Mouse (Mus musculus): ENCODE results near the gene Trim65.
"Not testable (repeated sequence)": the region's sequence is repeated elsewhere in the genome, so short reads cannot be mapped to it uniquely, and the experiment has no call there.

The Trim65 gene

GRCm38 (mm10) chr11:116138468-116139138 lies 7.7 kb upstream of the Trim65 start, which contains the start of gene Mrpl38:
Gene Mrpl38 (minus strand): TSS chr11:116138868.
- DNase-seq (ENCODE audit: low spot score), result peak; percentile 97

GRCm38 (mm10) chr11:116138096-116138467 lies 7.2 kb upstream of the Trim65 start:
- DNase-seq (ENCODE audit: low spot score), result no peak

GRCm38 (mm10) chr11:116134171-116134570 lies 3.2 kb upstream of the Trim65 start:
- no peak for DNase-seq (ENCODE audit: low spot score)

- DNase-seq (ENCODE audit: low spot score), result no peak
These were observed 2.6 kb upstream of the Trim65 start for GRCm38 (mm10) chr11:116133497-116133896.

GRCm38 (mm10) chr11:116132366-116133333 lies 1.7 kb upstream of the Trim65 start:
- no peak for DNase-seq (ENCODE audit: low spot score)

GRCm38 (mm10) chr11:116131349-116132170 lies 632 bp upstream of the Trim65 start:
- DNase-seq (ENCODE audit: low spot score), result no peak

- DNase-seq (ENCODE audit: low spot score), result peak; percentile 32
These were observed 888 bp downstream of the Trim65 start for GRCm38 (mm10) chr11:116129993-116130487.

- no peak for DNase-seq (ENCODE audit: low spot score)
These were observed 1.7 kb downstream of the Trim65 start for GRCm38 (mm10) chr11:116129091-116129790.

- no peak for DNase-seq (ENCODE audit: low spot score)
These were observed 2.9 kb downstream of the Trim65 start for GRCm38 (mm10) chr11:116127986-116128385.

- DNase-seq (ENCODE audit: low spot score), result peak; percentile 59
These were observed 3.6 kb downstream of the Trim65 start, which contains the start of gene Trim47 for GRCm38 (mm10) chr11:116127156-116127980. Gene Trim47 (minus strand): TSS chr11:116127210.

- DNase-seq (ENCODE audit: low spot score), result no peak
These were observed 4.7 kb downstream of the Trim65 start for GRCm38 (mm10) chr11:116126261-116126660.

- DNase-seq (ENCODE audit: low spot score), result not testable (repeated sequence)
These were observed 9.1 kb downstream of the Trim65 start for GRCm38 (mm10) chr11:116121731-116122245.

- DNase-seq (ENCODE audit: low spot score), result no peak
These were observed 13.1 kb downstream of the Trim65 start for GRCm38 (mm10) chr11:116117819-116118218.

GRCm38 (mm10) chr11:116117241-116117640 lies 13.7 kb downstream of the Trim65 start:
- DNase-seq (ENCODE audit: low spot score), result no peak

- no peak for DNase-seq (ENCODE audit: low spot score)
These were observed 19.2 kb downstream of the Trim65 start for GRCm38 (mm10) chr11:116111611-116112203.

GRCm38 (mm10) chr11:116111067-116111466 lies 19.9 kb downstream of the Trim65 start:
- no peak for DNase-seq (ENCODE audit: low spot score)

GRCm38 (mm10) chr11:116110540-116110939 lies 20.4 kb downstream of the Trim65 start:
- no peak for DNase-seq (ENCODE audit: low spot score)

GRCm38 (mm10) chr11:116110131-116110530 lies 20.8 kb downstream of the Trim65 start:
- DNase-seq (ENCODE audit: low spot score), result no peak

- peak; percentile 37 for DNase-seq (ENCODE audit: low spot score)
These were observed 21.4 kb downstream of the Trim65 start for GRCm38 (mm10) chr11:116109441-116110081.

Measured in retina, embryonic 14.5 days (tissue).